Mouse (Mus musculus): ENCODE measurements around the gene Dis3l2.

Gene Dis3l2

GRCm38 (mm10) chr1:87073776-87074175 lies 370.2 kb downstream of the Dis3l2 start:
- no peak for DNase-seq (ENCODE audit: low spot score in 2 of 2)

- no peak for DNase-seq (ENCODE audit: low spot score in 2 of 2)
Observed at GRCm38 (mm10) chr1:87086196-87086595, 382.6 kb downstream of the Dis3l2 start.

GRCm38 (mm10) chr1:87086964-87087363 lies 383.4 kb downstream of the Dis3l2 start:
- DNase-seq (ENCODE audit: low spot score in 2 of 2): no peak

- DNase-seq (ENCODE audit: low spot score in 2 of 2): no peak
Observed at GRCm38 (mm10) chr1:87089251-87089650, 385.6 kb downstream of the Dis3l2 start.

- no peak for DNase-seq (ENCODE audit: low spot score in 2 of 2)
Observed at GRCm38 (mm10) chr1:87089828-87090227, 386.2 kb downstream of the Dis3l2 start, which contains the start of gene Alppl2. Gene Alppl2, minus strand, starts transcription at chr1:87089928.

GRCm38 (mm10) chr1:87095642-87096041 lies 392.0 kb downstream of the Dis3l2 start:
- DNase-seq (ENCODE audit: low spot score in 2 of 2): no peak

- DNase-seq (ENCODE audit: low spot score in 2 of 2): peak; percentile 12 to 52
Observed at GRCm38 (mm10) chr1:87098358-87098975, 394.9 kb downstream of the Dis3l2 start.

Measured in thymus, postnatal 10 days (tissue).